In genomic region chr11:118663305-118663704, GRCm38 (mm10) we compare ENCODE assay signal across 22 mouse cellular contexts.
DNase-seq lines count a peak whose midpoint lies in the region; ATAC-seq lines count a peak whose summit lies in the region.
"Had no signal": no experiment of that assay in that cellular context is flagged by ENCODE, and none has a peak within 500 bp of the region (broad histone marks: within the 10 kb centered on the region; RNA-seq: fewer than 3 reads in every experiment).

No protein-coding gene starts in this region.

- no peaks in the 10 kb centered on the region for H3K9me3 ChIP-seq in heart, embryonic 10.5 days
- no peaks in the 10 kb centered on the region for H3K9me3 ChIP-seq in neural tube, embryonic 13.5 days
- H3K9me3 ChIP-seq: embryonic facial prominence, embryonic 13.5 days; intestine, embryonic 15.5 days; limb, embryonic 15.5 days; liver, embryonic 15.5 days; midbrain, embryonic 12.5 days had no signal

- no peak overlapping the region for H3K4me2 ChIP-seq in neural tube, embryonic 13.5 days
- H3K4me2 ChIP-seq: embryonic facial prominence, embryonic 13.5 days; intestine, embryonic 15.5 days; limb, embryonic 15.5 days; liver, embryonic 15.5 days; midbrain, embryonic 12.5 days had no signal

- peak; percentile 15 for DNase-seq in heart, postnatal 4 days
- DNase-seq in heart, embryonic 10.5 days (ENCODE audit: low spot score) = no peak
- DNase-seq in neural tube, embryonic 10.5 days (ENCODE audit: extremely low spot score, low spot score) = no peak
- peak; percentile 77 to 81 for DNase-seq in cerebellum, postnatal 10 days
- DNase-seq in spleen, postnatal 10 days (ENCODE audit: low spot score in 2 of 2) = no peak
- DNase-seq in layer of hippocampus, adult 11-12 months (ENCODE audit: low spot score) = no peak
- DNase-seq: adrenal gland, postnatal 36 days; B cell, adult 2 months; gastrocnemius, postnatal 14 days; retina, postnatal 1 day; thymus, adult 2 months had no signal

- no peak overlapping the region for H3K9ac ChIP-seq in neural tube, embryonic 13.5 days
- H3K9ac ChIP-seq: embryonic facial prominence, embryonic 13.5 days; intestine, embryonic 15.5 days; limb, embryonic 15.5 days; liver, embryonic 15.5 days; midbrain, embryonic 12.5 days had no signal

- H3K4me1 ChIP-seq in heart, embryonic 10.5 days = peaks cover 17% of the 10 kb centered on the region
- H3K4me1 ChIP-seq in neural tube, embryonic 13.5 days (replicated peaks) = peaks cover 89% of the 10 kb centered on the region
- H3K4me1 ChIP-seq: embryonic facial prominence, embryonic 13.5 days; intestine, embryonic 15.5 days; limb, embryonic 15.5 days; liver, embryonic 15.5 days had no signal

- no peak for ATAC-seq in neural tube, embryonic 13.5 days (ENCODE audit: low read depth)
- ATAC-seq: forebrain, embryonic 14.5 days; intestine, embryonic 15.5 days had no signal

- no peak overlapping the region for H3K4me3 ChIP-seq in heart, embryonic 10.5 days
- no peak overlapping the region for H3K4me3 ChIP-seq in neural tube, embryonic 13.5 days
- H3K4me3 ChIP-seq: embryonic facial prominence, embryonic 13.5 days; intestine, embryonic 15.5 days; layer of hippocampus, adult 2 months; limb, embryonic 15.5 days; liver, embryonic 15.5 days; midbrain, embryonic 12.5 days; myocyte had no signal

- H3K27ac ChIP-seq in heart, embryonic 10.5 days = no peak overlapping the region
- H3K27ac ChIP-seq in neural tube, embryonic 13.5 days (replicated peaks) = peak overlapping the region; percentile 42; the same call in 1 of the 2 replicates
- H3K27ac ChIP-seq: embryonic facial prominence, embryonic 13.5 days; intestine, embryonic 15.5 days; kidney, postnatal 0 days; layer of hippocampus, adult 2 months; limb, embryonic 15.5 days; liver, embryonic 15.5 days; macrophage; midbrain, embryonic 12.5 days had no signal

- peaks cover 18% of the 10 kb centered on the region for H3K27me3 ChIP-seq in heart, embryonic 10.5 days (ENCODE audit: insufficient read depth, poor library complexity, severe bottlenecking)
- no peaks in the 10 kb centered on the region for H3K27me3 ChIP-seq in neural tube, embryonic 13.5 days
- H3K27me3 ChIP-seq: embryonic facial prominence, embryonic 13.5 days; limb, embryonic 15.5 days; liver, embryonic 15.5 days; midbrain, embryonic 12.5 days had no signal

- WGBS in heart, embryonic 10.5 days = 60% methylated on average over 8 of the region's 8 CpGs
- 61% methylated on average over 8 of the region's 8 CpGs for WGBS in neural tube, embryonic 13.5 days

- H3K36me3 ChIP-seq in heart, embryonic 10.5 days = no peaks in the 10 kb centered on the region
- no peaks in the 10 kb centered on the region for H3K36me3 ChIP-seq in neural tube, embryonic 13.5 days
- H3K36me3 ChIP-seq: embryonic facial prominence, embryonic 13.5 days; intestine, embryonic 15.5 days; limb, embryonic 15.5 days; liver, embryonic 15.5 days; midbrain, embryonic 12.5 days had no signal

Comparison
In these comparisons a context has a peak if more than half of its experiments do, and no peak if none do; other contexts are left out.
1. DNase-seq: peak in heart, postnatal 4 days (single experiment) and cerebellum, postnatal 10 days (2 of 2); none in heart, embryonic 10.5 days (single experiment), neural tube, embryonic 10.5 days (single experiment), spleen, postnatal 10 days (0 of 2) and layer of hippocampus, adult 11-12 months (single experiment).